Mouse (Mus musculus): ENCODE data around the gene Cdk5r1. TPM values are rescaled to one million over a fixed set of nuclear protein-coding genes. Genes with fewer than 3 reads are reported as not detected.

Cdk5r1 gene
- polyA plus RNA-seq, 1 experiment from 2014 or later = 2.1 TPM

GRCm38 (mm10) chr11:80513796-80514195, 37.0 kb downstream of the Cdk5r1 start:
- Histone ChIP-seq H3K27me3 (ENCODE audit: control insufficient read depth, insufficient read depth, low read length) (no peaks in the 10 kb centered on the region), H3K9ac (ENCODE audit: low read length) (no peak overlapping the region), H3K4me1 (ENCODE audit: control insufficient read depth, insufficient read depth, low read length) (peaks cover 12% of the 10 kb centered on the region), H3K27ac (replicated peaks; ENCODE audit: low read depth, low read length) (no peak overlapping the region), H3K9me3 (ENCODE audit: control insufficient read depth, low read length) (no peaks in the 10 kb centered on the region), H3K36me3 (ENCODE audit: control insufficient read depth, insufficient read depth, low read length) (no peaks in the 10 kb centered on the region), H3K4me3 (ENCODE audit: low read depth, low read length) (no peak overlapping the region), H3K4me2 (ENCODE audit: low read depth, severe bottlenecking) (no peak overlapping the region)
- WGBS = 72% methylated on average over 7 of the region's 7 CpGs
- DNase-seq (ENCODE audit: low spot score) (no peak), ATAC-seq (ENCODE audit: insufficient number of reproducible peaks, low FRiP score, low TSS enrichment, low read depth) (no peak)

GRCm38 (mm10) chr11:80515346-80515745, 38.5 kb downstream of the Cdk5r1 start:
- H3K27me3 ChIP-seq (ENCODE audit: control insufficient read depth, insufficient read depth, low read length) = no peaks in the 10 kb centered on the region
- DNase-seq (ENCODE audit: low spot score) = no peak
- H3K4me3 ChIP-seq (ENCODE audit: low read depth, low read length) = no peak overlapping the region
- no peak overlapping the region for H3K4me2 ChIP-seq (ENCODE audit: low read depth, severe bottlenecking)
- no peak overlapping the region for H3K9ac ChIP-seq (ENCODE audit: low read length)
- H3K36me3 ChIP-seq (ENCODE audit: control insufficient read depth, insufficient read depth, low read length) = no peaks in the 10 kb centered on the region
- no peak for ATAC-seq (ENCODE audit: insufficient number of reproducible peaks, low FRiP score, low TSS enrichment, low read depth)
- 47% methylated on average over 1 of the region's 1 CpGs for WGBS
- no peaks in the 10 kb centered on the region for H3K9me3 ChIP-seq (ENCODE audit: control insufficient read depth, low read length)
- no peak overlapping the region for H3K27ac ChIP-seq (replicated peaks; ENCODE audit: low read depth, low read length)
- H3K4me1 ChIP-seq (ENCODE audit: control insufficient read depth, insufficient read depth, low read length) = peaks cover 5% of the 10 kb centered on the region

DNA sequence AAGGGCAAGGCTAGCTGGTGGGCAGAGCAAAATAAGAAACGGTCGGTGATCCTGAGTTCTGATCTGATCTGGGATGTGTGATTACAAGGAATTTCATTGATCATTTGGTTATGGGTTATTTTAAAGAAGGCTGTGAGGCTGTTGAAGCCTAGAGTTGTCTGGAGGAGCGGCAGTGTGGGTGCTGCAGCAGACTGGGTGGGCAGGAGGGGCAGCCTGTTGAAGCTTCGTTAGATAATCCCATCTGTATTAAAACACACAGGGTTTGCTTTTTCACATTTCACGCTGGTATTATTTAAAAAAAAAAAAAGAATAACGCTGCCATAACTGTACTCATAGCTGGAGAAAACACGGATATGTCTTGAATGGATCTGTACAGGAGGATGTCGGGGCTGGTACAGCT, 39.1 kb downstream of the Cdk5r1 start:
- Histone ChIP-seq H3K4me1 (ENCODE audit: control insufficient read depth, insufficient read depth, low read length) (peaks cover 5% of the 10 kb centered on the region), H3K9ac (ENCODE audit: low read length) (no peak overlapping the region), H3K9me3 (ENCODE audit: control insufficient read depth, low read length) (no peaks in the 10 kb centered on the region), H3K27ac (replicated peaks; ENCODE audit: low read depth, low read length) (no peak overlapping the region), H3K4me2 (ENCODE audit: low read depth, severe bottlenecking) (no peak overlapping the region), H3K4me3 (ENCODE audit: low read depth, low read length) (no peak overlapping the region), H3K27me3 (ENCODE audit: control insufficient read depth, insufficient read depth, low read length) (no peaks in the 10 kb centered on the region), H3K36me3 (ENCODE audit: control insufficient read depth, insufficient read depth, low read length) (no peaks in the 10 kb centered on the region)
- WGBS = 76% methylated on average over 8 of the region's 8 CpGs
- ATAC-seq (ENCODE audit: insufficient number of reproducible peaks, low FRiP score, low TSS enrichment, low read depth) (no peak), DNase-seq (ENCODE audit: low spot score) (no peak)

GRCm38 (mm10) chr11:80518421-80519367, 41.9 kb downstream of the Cdk5r1 start:
- Histone ChIP-seq H3K4me1 (ENCODE audit: control insufficient read depth, insufficient read depth, low read length) (peaks cover 5% of the 10 kb centered on the region; the same call in 1 of the 2 replicates), H3K27ac (replicated peaks; ENCODE audit: low read depth, low read length) (no peak overlapping the region), H3K4me3 (ENCODE audit: low read depth, low read length) (no peak overlapping the region), H3K27me3 (ENCODE audit: control insufficient read depth, insufficient read depth, low read length) (no peaks in the 10 kb centered on the region), H3K4me2 (ENCODE audit: low read depth, severe bottlenecking) (no peak overlapping the region), H3K36me3 (ENCODE audit: control insufficient read depth, insufficient read depth, low read length) (no peaks in the 10 kb centered on the region), H3K9me3 (ENCODE audit: control insufficient read depth, low read length) (no peaks in the 10 kb centered on the region), H3K9ac (ENCODE audit: low read length) (no peak overlapping the region)
- WGBS = 49% methylated on average over 9 of the region's 9 CpGs
- peak; percentile 21; the same call in 1 of the 2 replicates for ATAC-seq (ENCODE audit: insufficient number of reproducible peaks, low FRiP score, low TSS enrichment, low read depth)
- no peak for DNase-seq (ENCODE audit: low spot score)

- no peaks in the 10 kb centered on the region for H3K27me3 ChIP-seq (ENCODE audit: control insufficient read depth, insufficient read depth, low read length)
- no peak overlapping the region for H3K4me2 ChIP-seq (ENCODE audit: low read depth, severe bottlenecking)
- ATAC-seq (ENCODE audit: insufficient number of reproducible peaks, low FRiP score, low TSS enrichment, low read depth) (no peak), DNase-seq (ENCODE audit: low spot score) (no peak)
- H3K9me3 ChIP-seq (ENCODE audit: control insufficient read depth, low read length) = no peaks in the 10 kb centered on the region
- H3K36me3 ChIP-seq (ENCODE audit: control insufficient read depth, insufficient read depth, low read length) = no peaks in the 10 kb centered on the region
- H3K4me1 ChIP-seq (ENCODE audit: control insufficient read depth, insufficient read depth, low read length) = no peaks in the 10 kb centered on the region
- 61% methylated on average over 2 of the region's 2 CpGs for WGBS
- H3K9ac ChIP-seq (ENCODE audit: low read length) = no peak overlapping the region
- H3K4me3 ChIP-seq (ENCODE audit: low read depth, low read length) = no peak overlapping the region
- H3K27ac ChIP-seq (replicated peaks; ENCODE audit: low read depth, low read length) = no peak overlapping the region
These were observed 44.3 kb downstream of the Cdk5r1 start for GRCm38 (mm10) chr11:80521148-80521547.

DNA sequence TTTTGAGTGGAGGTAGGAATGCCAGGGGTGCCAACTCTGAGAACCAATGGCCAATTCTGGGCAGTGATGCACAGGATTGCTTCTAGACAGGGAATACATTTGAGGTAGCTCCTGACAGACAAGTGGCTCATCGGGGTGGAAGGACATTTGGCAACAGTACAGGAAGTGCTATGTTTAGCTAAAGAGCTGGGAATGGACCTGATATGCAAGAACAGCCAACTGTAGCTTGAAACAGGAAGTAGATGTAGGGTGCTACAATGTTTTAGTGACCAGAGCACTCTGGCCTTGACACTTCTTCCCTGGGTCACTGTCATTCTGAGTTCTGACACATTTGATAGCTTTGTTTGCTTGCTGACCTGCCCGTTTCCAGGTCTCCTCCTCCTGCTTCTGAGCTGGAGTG, 46.0 kb downstream of the Cdk5r1 start:
- H3K9me3 ChIP-seq (ENCODE audit: control insufficient read depth, low read length) = no peaks in the 10 kb centered on the region
- H3K27me3 ChIP-seq (ENCODE audit: control insufficient read depth, insufficient read depth, low read length) = no peaks in the 10 kb centered on the region
- H3K9ac ChIP-seq (ENCODE audit: low read length) = no peak overlapping the region
- H3K4me1 ChIP-seq (ENCODE audit: control insufficient read depth, insufficient read depth, low read length) = no peaks in the 10 kb centered on the region
- ATAC-seq (ENCODE audit: insufficient number of reproducible peaks, low FRiP score, low TSS enrichment, low read depth) (no peak), DNase-seq (ENCODE audit: low spot score) (no peak)
- WGBS = 69% methylated on average over 2 of the region's 2 CpGs
- H3K27ac ChIP-seq (replicated peaks; ENCODE audit: low read depth, low read length) = no peak overlapping the region
- no peaks in the 10 kb centered on the region for H3K36me3 ChIP-seq (ENCODE audit: control insufficient read depth, insufficient read depth, low read length)
- no peak overlapping the region for H3K4me3 ChIP-seq (ENCODE audit: low read depth, low read length)
- no peak overlapping the region for H3K4me2 ChIP-seq (ENCODE audit: low read depth, severe bottlenecking)

DNA sequence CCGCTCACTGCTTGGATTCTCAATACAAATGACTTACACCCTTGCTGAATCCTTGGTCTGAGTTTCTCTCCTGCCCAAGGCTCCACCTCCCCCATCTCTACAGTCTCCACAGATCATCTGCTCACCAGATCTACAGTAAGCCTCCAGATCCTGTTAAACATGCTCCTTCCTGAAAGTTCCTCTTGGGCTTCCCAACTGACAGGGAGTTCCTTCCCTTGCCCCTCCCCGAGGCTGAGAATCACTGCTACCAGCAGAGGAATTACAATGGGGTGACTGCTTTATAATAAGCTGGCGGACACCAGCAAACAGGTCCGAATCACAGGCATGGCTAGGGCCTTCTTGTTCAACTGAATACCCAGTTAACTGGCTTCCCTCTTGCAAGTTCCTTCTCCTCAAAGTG, 46.6 kb downstream of the Cdk5r1 start:
- Histone ChIP-seq H3K36me3 (ENCODE audit: control insufficient read depth, insufficient read depth, low read length) (no peaks in the 10 kb centered on the region), H3K27me3 (ENCODE audit: control insufficient read depth, insufficient read depth, low read length) (no peaks in the 10 kb centered on the region), H3K4me1 (ENCODE audit: control insufficient read depth, insufficient read depth, low read length) (no peaks in the 10 kb centered on the region), H3K9ac (ENCODE audit: low read length) (no peak overlapping the region), H3K4me2 (ENCODE audit: low read depth, severe bottlenecking) (no peak overlapping the region), H3K4me3 (ENCODE audit: low read depth, low read length) (no peak overlapping the region), H3K27ac (replicated peaks; ENCODE audit: low read depth, low read length) (no peak overlapping the region), H3K9me3 (ENCODE audit: control insufficient read depth, low read length) (no peaks in the 10 kb centered on the region)
- ATAC-seq (ENCODE audit: insufficient number of reproducible peaks, low FRiP score, low TSS enrichment, low read depth) (no peak), DNase-seq (ENCODE audit: low spot score) (no peak)
- 73% methylated on average over 4 of the region's 4 CpGs for WGBS

- no peak for DNase-seq (ENCODE audit: low spot score)
- 94% methylated on average over 5 of the region's 5 CpGs for WGBS
- H3K9ac ChIP-seq (ENCODE audit: low read length) = no peak overlapping the region
These were observed 47.4 kb downstream of the Cdk5r1 start for GRCm38 (mm10) chr11:80524213-80524612.

More at GRCm38 (mm10) chr11:80524213-80524612, 47.4 kb downstream of the Cdk5r1 start:
- Histone ChIP-seq H3K9me3 (ENCODE audit: control insufficient read depth, low read length) (no peaks in the 10 kb centered on the region), H3K4me3 (ENCODE audit: low read depth, low read length) (no peak overlapping the region), H3K36me3 (ENCODE audit: control insufficient read depth, insufficient read depth, low read length) (no peaks in the 10 kb centered on the region), H3K27ac (replicated peaks; ENCODE audit: low read depth, low read length) (no peak overlapping the region), H3K4me1 (ENCODE audit: control insufficient read depth, insufficient read depth, low read length) (no peaks in the 10 kb centered on the region), H3K27me3 (ENCODE audit: control insufficient read depth, insufficient read depth, low read length) (no peaks in the 10 kb centered on the region), H3K4me2 (ENCODE audit: low read depth, severe bottlenecking) (no peak overlapping the region)
- no peak for ATAC-seq (ENCODE audit: insufficient number of reproducible peaks, low FRiP score, low TSS enrichment, low read depth)
